Mouse (Mus musculus) adrenal gland, adult 2 months (tissue): ENCODE measurements at regions not wholly inside any gene's neighbourhood (a gene's known extent, or its start where the extent isn't known, plus 50 kb on each side); places are given as distances from the start of the nearest gene placed in this dataset.
"Not testable (repeated sequence)": the region's sequence is repeated elsewhere in the genome, so short reads cannot be mapped to it uniquely, and the experiment has no call there.

ENCODE experiments used
- DNase-seq: peaks from one replicate; pipeline ENCODE4 v3.0.0; 2021

DNA sequence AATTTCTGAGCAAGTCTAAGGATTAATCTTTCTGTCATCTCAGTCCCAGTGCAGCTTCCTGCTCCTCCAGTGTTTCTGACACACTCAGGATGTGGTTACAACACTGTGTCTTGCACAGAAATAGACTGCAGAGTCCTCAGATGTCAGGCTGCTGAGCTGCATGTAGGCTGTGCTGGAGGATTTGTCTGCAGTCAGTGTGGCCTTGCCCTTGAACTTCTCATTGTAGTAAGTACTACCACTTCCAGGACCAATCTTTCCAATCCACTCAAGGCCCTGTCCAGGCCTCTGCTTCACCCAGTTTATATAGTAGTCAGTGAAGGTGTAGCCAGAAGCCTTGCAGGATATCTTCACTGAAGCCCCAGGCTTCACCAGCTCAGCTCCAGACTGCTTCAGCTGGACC, 185.8 kb upstream of the Zfp386 start:
- peak; percentile 52 for DNase-seq

DNA sequence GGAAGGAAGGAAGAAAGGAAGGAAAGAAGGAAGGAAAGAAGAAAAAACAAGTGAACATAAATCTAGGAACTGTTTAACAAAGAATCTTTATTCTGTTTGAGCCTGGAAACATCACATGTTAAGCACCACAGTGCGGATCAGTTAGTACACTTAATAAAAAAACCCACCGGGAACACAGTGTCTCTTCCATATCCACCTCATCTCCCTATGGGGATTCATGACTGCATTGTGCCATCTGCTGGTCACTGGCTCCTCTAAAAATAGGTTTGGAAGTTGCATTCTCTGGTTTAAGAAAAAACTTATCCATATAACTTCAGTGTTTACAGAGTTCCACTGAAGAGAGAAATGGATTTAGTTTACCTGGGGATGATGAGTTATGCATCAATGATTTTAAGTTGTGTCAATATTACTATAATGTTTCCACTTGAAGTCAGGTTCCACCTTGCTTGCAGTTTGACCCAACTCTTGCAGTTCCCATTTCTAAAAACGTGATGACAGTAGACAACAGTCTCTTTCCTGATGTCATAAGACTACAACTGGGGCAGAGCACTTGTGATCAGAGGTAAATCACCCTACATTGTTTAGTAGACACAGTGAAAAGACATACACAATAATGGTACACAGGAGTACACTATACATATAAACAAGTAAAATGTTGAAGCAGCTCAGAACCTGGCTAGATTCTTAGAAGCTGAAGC, 182.3 kb upstream of the Zfp386 start:
- DNase-seq = not testable (repeated sequence)

GRCm38 (mm10) chr12:115868631-115869030, 178.9 kb upstream of the Zfp386 start:
- peak; percentile 17 for DNase-seq

DNA sequence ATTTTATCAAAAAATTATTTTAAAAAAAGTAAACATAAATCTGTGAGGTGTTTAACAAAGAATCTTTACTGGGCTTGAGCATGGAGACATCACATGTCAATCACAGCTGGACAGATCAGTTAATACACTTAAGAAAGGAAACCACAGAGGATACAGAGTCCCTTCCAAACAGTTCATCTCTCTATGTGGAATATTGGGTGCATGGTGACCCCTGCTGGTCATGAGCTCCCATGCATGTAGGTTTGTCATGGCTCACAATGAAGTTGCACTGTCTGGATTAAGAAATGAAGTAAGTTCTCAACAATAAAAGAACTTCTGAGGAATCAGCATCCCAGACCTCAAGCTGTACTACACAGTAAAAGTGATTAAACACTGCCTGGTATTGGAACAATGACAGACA, 175.1 kb upstream of the Zfp386 start:
- DNase-seq = not testable (repeated sequence)

DNA sequence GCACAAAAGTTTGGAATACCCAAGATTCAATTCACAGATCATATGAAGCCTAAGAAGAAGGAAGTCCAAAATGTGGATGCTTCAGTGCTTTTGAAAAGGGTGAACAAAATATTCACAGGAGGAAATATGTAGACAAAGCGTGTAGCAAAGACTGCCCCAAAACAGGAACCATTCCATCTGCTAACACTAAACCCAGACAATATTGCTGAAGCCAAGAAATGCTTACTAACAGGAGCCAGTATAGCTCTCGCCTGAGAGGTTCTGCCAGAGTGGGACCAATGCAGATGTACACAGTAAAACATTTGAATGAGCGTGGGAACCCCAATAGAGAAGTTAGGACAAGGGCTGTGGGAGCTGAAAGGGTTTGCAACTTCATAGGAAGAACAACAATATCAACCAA, 173.5 kb upstream of the Zfp386 start:
- not testable (repeated sequence) for DNase-seq

DNA sequence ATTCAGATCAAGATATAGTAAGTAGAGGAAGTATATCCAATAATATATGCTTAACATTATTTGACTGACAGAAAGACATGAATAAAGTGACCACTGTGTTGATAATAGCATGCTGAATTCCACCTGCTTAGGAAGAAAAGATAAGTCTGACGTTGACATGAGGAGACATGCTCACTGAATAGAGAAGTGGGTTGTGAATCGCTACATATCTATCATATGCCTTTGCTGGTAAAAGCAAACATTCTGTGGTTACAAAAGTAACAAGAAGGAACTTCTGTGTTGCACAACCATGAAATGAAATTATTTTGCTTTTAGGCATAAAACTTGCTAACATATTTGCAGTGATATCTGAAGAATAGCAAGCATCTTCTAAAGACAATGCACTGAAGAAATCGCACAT, 163.8 kb upstream of the Zfp386 start:
- DNase-seq = no peak

GRCm38 (mm10) chr12:115887976-115888375, 159.5 kb upstream of the Zfp386 start:
- DNase-seq = peak; percentile 35

- DNase-seq = peak; percentile 2
These were observed 154.9 kb upstream of the Zfp386 start for GRCm38 (mm10) chr12:115892656-115893055.

GRCm38 (mm10) chr12:115912226-115912625, 135.3 kb upstream of the Zfp386 start:
- DNase-seq = peak; percentile 56

DNA sequence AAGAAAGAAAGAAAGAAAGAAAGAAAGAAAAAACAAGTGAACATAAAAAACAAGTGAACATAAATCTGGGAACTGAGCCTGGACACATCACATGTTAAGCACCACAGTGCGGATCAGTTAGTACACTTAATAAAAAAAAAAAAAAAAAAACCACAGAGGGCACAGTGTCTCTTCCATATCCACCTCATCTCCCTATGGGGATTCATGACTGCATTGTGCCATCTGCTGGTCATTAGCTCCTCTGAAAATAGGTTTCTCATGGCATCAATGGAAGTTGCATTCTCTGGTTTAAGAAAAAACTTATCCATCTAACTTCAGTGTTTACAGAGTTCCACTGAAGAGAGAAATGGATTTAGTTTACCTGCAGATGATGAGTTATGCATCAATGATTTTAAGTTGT, 132.1 kb upstream of the Zfp386 start:
- DNase-seq = peak; percentile 2

GRCm38 (mm10) chr12:115920119-115920518, 127.4 kb upstream of the Zfp386 start:
- peak; percentile 49 for DNase-seq

DNA sequence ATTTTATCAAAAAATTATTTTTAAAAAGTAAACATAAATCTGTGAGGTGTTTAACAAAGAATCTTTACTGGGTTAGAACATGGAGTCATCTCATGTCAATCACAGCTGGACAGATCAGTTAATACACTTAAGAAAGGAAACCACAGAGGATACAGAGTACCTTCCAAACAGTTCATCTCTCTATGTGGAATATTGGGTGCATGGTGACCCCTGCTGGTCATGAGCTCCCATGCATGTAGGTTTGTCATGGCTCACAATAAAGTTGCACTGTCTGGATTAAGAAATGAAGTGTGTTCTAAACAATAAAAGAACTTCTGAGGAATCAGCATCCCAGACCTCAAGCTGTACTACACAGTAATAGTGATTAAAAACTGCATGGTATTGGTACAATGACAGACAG, 123.5 kb upstream of the Zfp386 start:
- not testable (repeated sequence) for DNase-seq

DNA sequence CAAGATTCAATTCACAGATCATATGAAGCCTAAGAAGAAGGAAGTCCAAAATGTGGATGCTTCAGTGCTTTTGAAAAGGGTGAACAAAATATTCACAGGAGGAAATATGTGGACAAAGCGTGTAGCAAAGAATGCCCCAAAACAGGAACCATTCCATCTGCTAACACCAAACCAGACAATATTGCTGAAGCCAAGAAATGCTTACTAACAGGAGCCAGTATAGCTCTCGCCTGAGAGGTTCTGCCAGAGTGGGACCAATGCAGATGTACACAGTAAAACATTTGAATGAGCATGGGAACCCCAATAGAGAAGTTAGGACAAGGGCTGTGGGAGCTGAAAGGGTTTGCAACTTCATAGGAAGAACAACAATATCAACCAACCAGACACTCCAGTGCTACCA, 122.0 kb upstream of the Zfp386 start:
- not testable (repeated sequence) for DNase-seq

- not testable (repeated sequence) for DNase-seq
These were observed 95.2 kb upstream of the Zfp386 start for GRCm38 (mm10) chr12:115952325-115952724.

GRCm38 (mm10) chr12:115955477-115956177, 91.9 kb upstream of the Zfp386 start:
- not testable (repeated sequence) for DNase-seq

DNA sequence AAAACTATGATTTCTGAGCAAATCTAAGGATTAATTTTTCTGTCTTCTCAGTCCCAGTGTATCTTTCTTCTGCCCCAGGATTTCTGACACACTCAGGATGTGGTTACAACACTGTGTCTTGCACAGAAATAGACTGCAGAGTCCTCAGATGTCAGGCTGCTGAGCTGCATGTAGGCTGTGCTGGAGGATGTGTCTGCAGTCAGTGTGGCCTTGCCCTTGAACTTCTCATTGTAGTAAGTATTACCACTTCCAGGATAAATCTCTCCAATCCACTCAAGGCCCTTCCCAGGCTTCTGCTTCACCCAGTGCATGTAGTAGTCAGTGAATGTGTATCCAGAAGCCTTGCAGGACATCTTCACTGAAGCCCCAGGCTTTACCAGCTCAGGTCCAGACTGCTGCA, 83.8 kb upstream of the Zfp386 start:
- peak; percentile 36 for DNase-seq

GRCm38 (mm10) chr12:115967522-115967921, 80.0 kb upstream of the Zfp386 start:
- DNase-seq = not testable (repeated sequence)
